Mouse (Mus musculus) neutrophil, adult 5-6 weeks (primary cell): Measurements from ENCODE around the gene Vmn1r67. TPM values are rescaled to one million over a fixed set of nuclear protein-coding genes. Genes with fewer than 3 reads are reported as not detected.

Source experiments
- ATAC-seq: fragments of 151-379, 151-347 bp; 2 replicates; pipeline ENCODE4 v1.8.0; 2017; ENCODE audit warnings: mild to moderate bottlenecking, moderate TSS enrichment; ENCODE audit not compliant: insufficient number of reproducible peaks, poor library complexity, low FRiP score, severe bottlenecking; ENCODE audit errors: extremely low read depth
- total RNA-seq: library from RNA; stranded (forward); fragments of 200-1000 nt; gene quantifications from 2 replicates; pipeline ENCODE4 v1.2.3, GENCODE M21; 2017

The Vmn1r67 gene
- not detected in 2 replicates for total RNA-seq

DNA sequence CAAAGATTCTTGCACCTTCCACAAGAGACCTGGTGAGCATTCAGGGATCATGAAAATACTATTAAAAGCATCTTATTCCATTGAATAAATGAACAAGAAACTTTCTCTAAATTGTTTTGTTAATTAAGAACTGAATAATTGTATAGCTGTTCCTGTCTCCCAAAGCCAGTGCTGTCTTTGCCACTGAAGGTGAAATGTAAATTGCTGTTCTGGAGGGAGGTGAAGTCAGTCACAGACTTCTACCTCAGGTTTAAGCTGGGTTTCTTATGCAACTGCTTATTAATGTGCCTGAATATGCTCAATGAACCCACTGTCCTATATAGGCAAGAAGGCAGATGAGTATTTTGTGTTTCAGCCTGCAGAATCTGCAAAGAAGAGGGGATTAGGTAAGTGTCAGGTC is at the start of gene Vmn1r67:
TSS of gene Vmn1r67 (plus strand) at position 301 of the 400 bp plus-strand sequence.
- ATAC-seq, result no peak

GRCm38 (mm10) chr7:10458166-10458565 is 15.0 kb downstream of the Vmn1r67 start:
- no peak for ATAC-seq

GRCm38 (mm10) chr7:10479813-10480212 is 36.7 kb downstream of the Vmn1r67 start:
- no peak for ATAC-seq

GRCm38 (mm10) chr7:10480588-10481233 is 37.6 kb downstream of the Vmn1r67 start:
- ATAC-seq, result no peak

DNA sequence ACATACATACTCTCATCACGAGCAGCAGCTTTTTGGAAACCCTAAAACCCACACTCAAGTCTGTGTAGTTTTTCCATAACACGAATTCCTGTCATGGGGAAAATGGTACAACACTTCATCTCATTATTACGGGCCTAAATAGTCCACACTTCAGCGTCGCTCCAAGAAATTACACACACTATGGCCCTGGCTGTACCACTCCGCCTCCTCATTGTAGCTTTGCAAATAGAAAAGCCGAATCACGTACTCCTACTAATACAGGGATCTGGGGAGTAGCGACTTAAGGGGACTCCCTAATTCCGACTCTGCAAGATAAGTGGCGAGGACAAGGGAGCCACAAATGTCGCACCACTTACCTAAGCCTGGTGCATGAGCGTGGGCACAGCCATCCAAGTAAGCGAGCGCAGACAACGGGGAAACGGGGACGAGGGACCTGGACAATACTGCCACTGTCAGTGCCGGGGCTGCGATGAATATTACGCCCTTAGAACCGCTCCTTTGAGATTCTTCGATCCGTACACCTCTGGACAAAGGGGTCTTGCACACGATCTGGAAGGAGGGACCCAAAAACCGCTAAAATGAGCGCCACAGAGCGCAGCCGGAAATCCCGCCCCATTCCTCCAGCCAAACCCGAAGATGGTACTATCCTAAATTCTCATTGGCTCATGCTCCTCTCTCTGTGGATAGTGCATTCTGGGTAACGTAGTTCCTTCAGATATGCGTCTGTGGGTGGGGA is 51.8 kb downstream of the Vmn1r67 start, which contains the start of gene Zik1:
TSS of gene Zik1 (minus strand) at position 609 of the 736 bp plus-strand sequence.
- peak; percentile 78; the same call in 1 of the 2 replicates for ATAC-seq

DNA sequence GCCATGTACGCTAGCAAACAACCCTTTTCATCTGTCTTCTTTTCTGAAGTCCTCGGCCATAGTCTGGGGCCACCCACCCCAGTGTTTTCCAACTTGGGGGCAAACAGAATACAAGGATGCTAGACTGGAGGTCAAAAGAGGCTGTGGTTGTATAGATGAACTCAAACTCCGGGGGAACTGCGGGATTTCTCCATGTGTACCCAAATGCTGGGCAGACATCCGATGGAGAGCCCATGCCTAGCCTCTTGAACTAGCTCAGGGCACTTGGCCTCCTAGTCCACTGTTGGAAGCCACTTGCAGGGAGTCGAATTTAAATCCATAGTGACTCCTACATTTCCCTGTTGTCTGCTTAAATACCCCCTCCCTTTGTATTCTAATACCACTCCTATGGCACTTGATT is 52.4 kb downstream of the Vmn1r67 start:
- ATAC-seq, result no peak

Other genes with a start within 250 kb of the Vmn1r67 start
- 0.25 TPM in 1 of 2 replicates, not detected in the other for gene Vmn1r66, start 165.3 kb upstream of the Vmn1r67 start, total RNA-seq
- gene Zik1, start 52.1 kb downstream of the Vmn1r67 start, total RNA-seq, result 0.12 and 0.58 TPM in 2 replicates
- not detected in 2 replicates for gene Vmn1r68, start 115.2 kb downstream of the Vmn1r67 start, total RNA-seq
- 0.25 TPM in 1 of 2 replicates, not detected in the other for gene Vmn1r69, start 170.3 kb downstream of the Vmn1r67 start, total RNA-seq
- not detected in 2 replicates for gene Vmn1r70, start 188.2 kb downstream of the Vmn1r67 start, total RNA-seq
- gene Nlrp4b, start 244.5 kb downstream of the Vmn1r67 start, total RNA-seq, result 0.23 TPM in 1 of 2 replicates, not detected in the other